Mouse (Mus musculus) c-Kit-positive CD71-negative TER-119-negative erythroid progenitor cells, embryonic 14.5 days (primary cell): ENCODE results near the gene Itgbl1.

Experiments used
- DNase-seq: peaks from one replicate; pipeline ENCODE4 v3.0.0-alpha.2; 2013; ENCODE audit warnings: low read depth

The Itgbl1 gene

DNA sequence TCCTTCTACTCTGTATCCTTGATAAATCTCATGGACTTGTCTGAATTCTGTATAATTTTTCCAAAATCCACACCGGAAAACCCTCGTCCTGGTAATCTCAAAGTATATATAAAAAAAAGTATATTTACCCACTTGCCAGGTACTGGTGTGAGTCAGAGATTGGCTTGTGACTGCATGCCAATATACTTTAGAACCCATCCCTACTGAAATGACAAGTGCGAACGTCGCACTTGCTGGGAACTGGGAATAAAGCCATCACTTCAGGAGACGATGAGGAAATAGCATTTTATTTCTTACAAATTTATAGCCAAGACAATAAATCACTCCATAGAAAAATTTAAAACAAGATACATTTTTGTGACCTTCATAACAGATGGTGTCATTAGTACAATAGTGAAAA lies 308.2 kb downstream of the Itgbl1 start:
- no peak for DNase-seq

DNA sequence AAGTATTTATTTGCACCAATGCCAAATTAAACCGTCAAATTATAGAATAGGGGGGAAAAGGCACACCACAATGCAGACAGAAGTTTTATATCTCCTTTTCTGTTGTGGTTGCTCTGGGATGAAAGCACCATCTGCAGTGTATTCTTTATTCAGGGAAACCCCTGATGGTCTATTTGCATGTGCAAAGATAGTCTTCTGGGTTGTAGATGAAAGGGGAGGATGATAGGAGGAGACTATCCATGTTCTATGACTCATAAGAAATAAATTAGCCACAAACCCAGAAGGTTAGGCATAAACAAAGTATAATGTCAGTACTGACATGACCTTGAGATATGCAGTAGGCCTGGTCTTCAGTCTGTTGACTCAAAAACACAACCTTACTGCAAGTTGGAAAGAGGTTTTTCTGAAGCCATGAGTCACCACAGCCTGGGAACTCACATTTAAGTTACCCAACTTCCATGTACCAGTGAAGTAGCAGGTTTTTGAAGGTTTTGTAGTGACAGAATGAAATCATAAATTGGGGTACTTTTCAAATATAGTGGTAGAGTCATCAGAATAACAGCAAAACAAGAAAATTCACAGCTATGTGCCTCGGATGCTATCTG lies 330.9 kb downstream of the Itgbl1 start:
- no peak for DNase-seq
